ENCODE assay signal across 8 mouse cellular contexts in the genomic region with DNA sequence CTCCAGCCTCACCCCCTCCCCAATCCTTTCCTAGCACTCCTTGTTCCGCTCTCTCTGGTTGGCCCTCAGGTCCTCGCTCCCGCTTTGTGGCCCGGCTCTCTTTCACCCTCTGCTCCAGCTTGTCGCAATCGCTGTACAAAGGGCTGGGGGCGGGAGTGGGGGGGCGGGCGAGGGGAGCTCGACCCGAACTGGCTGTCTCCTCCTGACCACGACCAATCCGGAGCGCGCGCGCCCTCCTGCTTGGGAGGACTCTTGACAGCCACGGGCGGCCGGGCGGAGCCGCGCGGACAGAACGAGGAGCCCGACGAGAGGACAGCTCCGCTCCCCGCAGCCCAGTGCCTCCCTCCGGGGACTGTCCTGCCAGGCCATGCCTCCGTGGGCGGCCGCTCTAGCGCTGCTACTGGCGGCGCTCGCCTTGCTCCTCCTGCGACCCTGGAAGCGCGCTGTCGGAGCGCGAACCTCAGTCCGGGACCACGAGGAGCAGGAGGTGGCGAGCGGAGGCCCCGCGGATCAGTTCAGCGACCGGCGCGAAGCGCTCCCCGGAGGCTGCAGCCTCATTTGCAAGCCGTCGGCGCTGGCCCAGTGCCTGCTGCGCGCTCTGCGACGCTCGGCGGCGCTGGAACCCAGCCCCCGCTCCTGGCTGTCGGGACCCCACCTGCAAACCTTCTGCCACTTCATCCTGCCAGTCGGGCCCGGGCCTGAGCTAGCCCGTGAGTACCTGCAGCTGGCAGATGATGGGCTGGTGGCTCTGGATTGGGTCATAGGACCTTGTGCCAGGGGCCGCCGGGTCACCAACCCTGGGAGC. TPM values are rescaled to one million over a fixed set of nuclear protein-coding genes. Genes with fewer than 3 reads are reported as not detected.
DNase-seq lines count a peak whose midpoint lies in the region; ATAC-seq lines count a peak whose summit lies in the region.

Gene Abhd15 (plus strand): TSS at position 290 of the 805 bp plus-strand sequence.

- no peaks in the 10 kb centered on the region for H3K9me3 ChIP-seq in forebrain, embryonic 12.5 days
- no peaks in the 10 kb centered on the region for H3K9me3 ChIP-seq in megakaryocyte, embryonic 14.5 days

- peak within 1 kb of the TSS; percentile 62 for H3K9ac ChIP-seq in forebrain, embryonic 12.5 days

- peak within 1 kb of the TSS; percentile 76 for H3K27ac ChIP-seq in brown adipose tissue, adult 24 weeks (replicated peaks; ENCODE audit: low read depth, low read length)
- peak within 1 kb of the TSS; percentile 57 for H3K27ac ChIP-seq in forebrain, embryonic 12.5 days

- peak; percentile 84 for DNase-seq in MN1 (ENCODE audit: low spot score)
- peak; percentile 84 to 90 for DNase-seq in heart, postnatal 36 days
- peak; percentile 66 to 70 for DNase-seq in layer of hippocampus, postnatal 36 days
- DNase-seq in skeletal muscle tissue, adult 2 months (ENCODE audit: low read depth, low spot score): peak; percentile 67

- peak; percentile 56 for ATAC-seq in forebrain, embryonic 12.5 days (ENCODE audit: low FRiP score)
- no peak for ATAC-seq in inflammation-experienced regulatory T-cells, adult 6 months

- H3K4me3 ChIP-seq in brown adipose tissue, adult 24 weeks (ENCODE audit: insufficient read depth, low read depth, low read length): peak within 1 kb of the TSS; percentile 82
- H3K4me3 ChIP-seq in forebrain, embryonic 12.5 days (replicated peaks): peak within 1 kb of the TSS; percentile 54
- H3K4me3 ChIP-seq in megakaryocyte, embryonic 14.5 days (replicated peaks): peak within 1 kb of the TSS; percentile 94

- H3K36me3 ChIP-seq in forebrain, embryonic 12.5 days (replicated peaks): no peaks in the 10 kb centered on the region; the same call in 1 of the 2 replicates
- peaks cover 16% of the 10 kb centered on the region for H3K36me3 ChIP-seq in megakaryocyte, embryonic 14.5 days (replicated peaks; ENCODE audit: low read length)

- peak within 1 kb of the TSS; percentile 94 for H3K4me2 ChIP-seq in forebrain, embryonic 12.5 days

- intact Hi-C loops in heart, postnatal 36 days (cut with DNase I): loop anchor here (5.0 kb wide), 1 partner anchor 92 kb away; the partner anchor contains the start of gene Taok1

- peaks cover 15% of the 10 kb centered on the region for H3K4me1 ChIP-seq in brown adipose tissue, adult 24 weeks (ENCODE audit: control insufficient read depth, insufficient read depth, insufficient read length, low read length)
- peaks cover 49% of the 10 kb centered on the region for H3K4me1 ChIP-seq in forebrain, embryonic 12.5 days
- peaks cover 81% of the 10 kb centered on the region for H3K4me1 ChIP-seq in megakaryocyte, embryonic 14.5 days

- WGBS in forebrain, embryonic 12.5 days: under 1% methylated on average over 67 of the region's 72 CpGs

- H3K27me3 ChIP-seq in forebrain, embryonic 12.5 days: peaks cover 36% of the 10 kb centered on the region
- H3K27me3 ChIP-seq in megakaryocyte, embryonic 14.5 days (replicated peaks): peaks cover 24% of the 10 kb centered on the region

RNA-seq across cellular contexts. Expression of gene Abhd15, which starts in this region (rescaled TPM):
- polyA plus RNA-seq in brown adipose tissue, adult 24 weeks (2012; ENCODE audit: insufficient read depth, insufficient read length, missing spikeins): 13.4 and 16.1 TPM in 2 replicates
- polyA plus RNA-seq in forebrain, embryonic 12.5 days (2016; fragmentation: Nextera tagmentation; extraction: Ambion mirVana): 3.8 and 4.8 TPM in 2 replicates
- total RNA-seq in heart, postnatal 36 days (2021): 1 to 10 TPM; 2.3 to 3.1 TPM
- 1 to 10 TPM; 1.3 to 1.5 TPM for total RNA-seq in layer of hippocampus, postnatal 36 days (2021)
- 2.4 and 4.6 TPM in 2 replicates for polyA plus RNA-seq in megakaryocyte, embryonic 14.5 days (2012; ENCODE audit: insufficient read depth, low replicate concordance)
- 1 to 10 TPM in 2 of 3 experiments, under 1 TPM in 1; 0.88 to 3.8 (median 3.5) TPM for polyA plus RNA-seq in inflammation-experienced regulatory T-cells, adult 6 months (2017; shearing (Covaris generic))
